Mouse (Mus musculus) right cerebral cortex, adult 18-20 months (tissue): ENCODE data around the gene Mapk10.

Source experiments
- DNase-seq: peaks from one replicate; pipeline ENCODE4 v3.0.0; 2022; ENCODE audit warnings: mixed read lengths

Mapk10 gene

DNA sequence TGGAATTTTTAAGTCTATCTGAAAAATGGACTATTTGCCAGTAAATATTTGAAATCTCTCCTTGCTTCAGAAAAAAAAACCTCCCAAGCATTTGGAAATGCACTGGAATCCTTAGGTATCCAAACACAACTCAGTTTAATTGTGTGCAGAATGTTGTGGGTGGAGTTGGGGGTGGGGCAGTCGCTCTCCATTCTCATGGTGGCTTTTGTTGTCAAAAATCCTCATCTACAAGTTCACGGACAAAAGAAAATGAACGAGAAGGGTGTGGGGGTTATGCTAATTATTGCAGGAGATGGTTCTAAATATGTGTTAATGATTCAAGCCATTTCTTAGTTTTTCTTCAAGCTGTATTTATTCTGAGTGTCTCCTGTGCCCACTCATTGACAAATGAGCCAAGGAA lies 49.6 kb downstream of the Mapk10 start:
- no peak for DNase-seq

- DNase-seq = peak; percentile 56
Observed at GRCm38 (mm10) chr5:103161196-103161540, 50.0 kb downstream of the Mapk10 start.

DNA sequence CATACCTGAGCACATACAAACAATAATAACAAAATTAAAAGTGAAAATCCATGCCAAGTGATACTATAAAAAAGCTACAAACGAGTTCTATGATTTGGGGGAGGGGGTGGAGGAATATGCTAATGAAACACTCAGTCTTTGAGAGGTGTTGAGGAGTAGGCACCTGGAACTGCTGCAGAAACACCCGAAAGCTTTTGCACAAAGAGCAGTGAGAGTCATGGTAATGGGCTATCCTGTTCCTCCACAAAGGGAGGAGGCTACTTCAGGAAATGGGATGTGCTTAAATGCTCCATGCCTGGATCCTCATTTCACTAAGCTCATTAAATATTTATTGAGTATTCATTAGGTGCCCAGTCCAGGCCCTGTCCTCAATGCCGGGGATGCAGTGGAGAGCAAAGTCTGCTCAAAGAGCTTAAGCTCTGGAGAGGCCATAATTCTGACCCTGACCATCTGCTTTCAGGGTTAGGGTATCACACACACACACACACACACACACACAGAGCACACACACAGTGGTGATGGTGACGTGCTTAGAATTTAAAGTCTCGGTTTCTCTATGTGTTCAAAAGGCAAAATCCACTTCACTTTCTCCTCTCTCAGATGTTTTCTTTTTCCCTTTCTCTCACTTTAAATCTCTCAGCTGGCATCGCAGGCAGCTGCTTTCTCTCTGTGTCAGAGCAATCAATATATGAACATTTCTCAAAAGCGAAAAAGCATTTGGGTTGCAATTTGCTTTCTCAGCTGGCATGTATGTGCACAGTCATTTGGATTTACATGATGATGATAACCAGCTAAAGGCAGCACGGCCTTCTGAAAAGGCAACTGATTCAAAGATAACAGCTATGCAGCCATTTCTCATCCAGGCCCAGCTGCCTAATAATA lies 50.6 kb downstream of the Mapk10 start:
- no peak for DNase-seq

- no peak for DNase-seq
Observed at GRCm38 (mm10) chr5:103140935-103141334, 70.2 kb downstream of the Mapk10 start.

DNA sequence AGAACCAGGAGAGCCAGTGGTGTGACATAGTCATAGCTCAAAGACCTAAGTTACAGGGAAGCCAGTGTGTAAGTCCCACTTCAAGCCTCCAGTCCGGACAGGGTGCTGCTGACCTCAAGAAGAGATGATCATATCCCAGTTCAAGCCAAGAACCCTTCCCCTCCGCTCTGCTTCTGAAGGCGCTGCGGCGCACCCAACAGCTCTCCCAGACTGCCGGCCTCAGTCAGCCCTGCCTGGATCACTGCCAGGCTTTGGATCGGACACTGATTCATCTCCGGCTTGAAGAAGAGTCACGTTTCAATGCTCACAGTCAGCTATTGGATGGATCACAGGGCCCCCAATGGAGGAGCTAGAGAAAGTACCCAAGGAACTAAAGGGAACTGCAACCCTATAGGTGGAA lies 76.3 kb downstream of the Mapk10 start:
- DNase-seq = peak; percentile 43

- DNase-seq = no peak
Observed at GRCm38 (mm10) chr5:103133626-103134025, 77.5 kb downstream of the Mapk10 start.

DNA sequence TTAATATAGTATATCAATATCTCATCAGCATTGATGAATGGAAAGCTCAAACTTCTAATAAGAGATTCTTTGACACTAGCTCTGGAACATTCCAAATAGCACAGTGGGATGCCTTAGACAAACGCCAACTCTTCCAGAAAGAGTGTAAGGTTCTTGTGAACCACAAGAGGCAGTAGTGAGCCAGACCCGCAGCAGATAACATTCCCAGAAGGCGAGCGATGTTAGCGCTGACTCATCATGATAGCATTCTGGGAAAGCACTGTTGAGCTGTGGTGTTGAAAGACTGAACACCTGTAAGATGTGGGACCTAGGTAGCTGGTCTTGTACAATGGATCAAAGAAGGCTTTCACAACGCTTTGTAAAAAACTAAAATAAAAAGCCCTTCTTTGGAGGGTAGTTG lies 78.3 kb downstream of the Mapk10 start:
- DNase-seq = no peak

DNA sequence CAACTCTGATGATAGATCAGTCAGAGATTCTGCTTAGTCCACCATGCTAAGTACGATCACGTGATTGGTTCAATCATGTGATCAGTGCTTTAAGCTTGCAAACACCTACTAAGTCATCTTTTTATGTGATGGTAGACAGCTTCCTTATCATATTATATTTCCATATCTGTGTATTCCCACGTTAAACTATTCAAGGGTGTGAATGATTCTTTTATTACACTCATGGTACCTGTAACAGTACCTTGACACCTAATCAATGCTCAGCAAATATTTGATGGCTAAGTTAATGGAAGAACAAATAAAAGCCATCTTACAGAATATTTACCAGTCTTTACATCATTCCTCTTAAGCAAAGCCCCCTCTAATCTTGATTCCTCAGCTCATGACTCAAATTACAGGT lies 91.5 kb downstream of the Mapk10 start:
- no peak for DNase-seq

GRCm38 (mm10) chr5:103115571-103115970 lies 95.6 kb downstream of the Mapk10 start:
- no peak for DNase-seq

DNA sequence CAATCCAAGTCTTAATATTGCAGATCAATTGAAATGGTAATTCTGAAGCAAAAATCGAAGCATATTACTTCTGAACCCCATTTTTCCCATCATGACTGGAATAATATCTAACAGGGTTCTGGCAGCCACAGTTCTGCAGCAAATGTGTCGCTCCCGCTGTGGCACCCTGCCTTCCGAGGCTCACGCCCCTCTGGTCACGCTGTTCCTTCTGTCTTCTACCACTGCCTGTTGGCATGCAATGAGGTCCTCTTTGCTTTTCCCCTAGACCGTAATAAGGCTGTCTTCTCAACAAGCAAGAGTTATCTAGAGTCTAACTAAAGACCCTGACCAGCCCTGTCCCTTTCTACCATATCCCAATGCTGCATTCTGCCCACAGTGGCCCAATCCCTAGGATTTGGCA lies 98.7 kb downstream of the Mapk10 start:
- no peak for DNase-seq

- no peak for DNase-seq
Observed at GRCm38 (mm10) chr5:103109409-103109808, 101.7 kb downstream of the Mapk10 start.

GRCm38 (mm10) chr5:103105441-103106414 lies 105.4 kb downstream of the Mapk10 start:
- peak; percentile 52 for DNase-seq

DNA sequence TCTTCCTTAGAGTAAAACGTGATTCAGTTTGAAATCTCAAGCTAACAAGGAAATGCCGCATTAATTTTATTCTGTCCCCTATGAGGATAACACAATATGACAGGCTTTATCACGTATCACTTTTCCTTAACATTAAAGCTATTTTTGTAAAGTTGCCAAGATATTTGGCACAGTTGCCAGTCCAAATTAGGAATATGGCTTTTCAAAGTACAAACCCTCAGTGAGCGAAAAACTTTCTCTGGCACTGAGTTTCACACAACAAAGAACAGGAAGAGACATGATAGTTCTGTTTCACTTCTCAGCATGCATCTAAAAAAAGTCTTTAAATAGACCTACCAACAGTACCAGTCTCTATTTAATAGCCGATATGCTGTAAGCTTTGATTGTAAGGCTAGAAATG lies 107.1 kb downstream of the Mapk10 start:
- no peak for DNase-seq

DNA sequence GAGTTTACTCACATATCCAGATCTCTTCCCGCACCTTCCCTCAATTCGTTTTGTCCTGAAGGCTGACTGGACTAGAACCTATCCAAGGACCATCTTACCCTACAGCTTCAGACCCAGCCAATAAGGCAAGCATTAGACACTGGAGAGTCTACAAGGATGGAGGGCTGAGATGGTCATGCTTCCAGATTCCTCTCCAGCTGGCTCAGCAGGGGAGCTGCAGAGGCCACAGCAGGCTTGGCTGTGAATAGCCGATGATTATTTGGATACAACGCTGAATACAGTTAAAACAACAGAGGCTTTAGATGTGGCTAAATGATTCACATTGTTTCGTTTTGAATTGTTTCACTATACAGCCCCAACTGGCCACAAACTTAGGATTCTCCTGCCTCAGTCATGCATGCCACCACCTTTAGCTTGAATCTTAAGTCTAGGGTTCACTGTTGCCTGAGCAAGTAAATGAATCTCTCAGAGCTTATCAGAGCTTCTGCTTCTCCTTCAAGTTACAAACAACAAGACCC lies 108.2 kb downstream of the Mapk10 start:
- no peak for DNase-seq

- DNase-seq = no peak
Observed at GRCm38 (mm10) chr5:103102176-103102575, 109.0 kb downstream of the Mapk10 start.

- DNase-seq = peak; percentile 68
Observed at GRCm38 (mm10) chr5:103094166-103094565, 117.0 kb downstream of the Mapk10 start.

DNA sequence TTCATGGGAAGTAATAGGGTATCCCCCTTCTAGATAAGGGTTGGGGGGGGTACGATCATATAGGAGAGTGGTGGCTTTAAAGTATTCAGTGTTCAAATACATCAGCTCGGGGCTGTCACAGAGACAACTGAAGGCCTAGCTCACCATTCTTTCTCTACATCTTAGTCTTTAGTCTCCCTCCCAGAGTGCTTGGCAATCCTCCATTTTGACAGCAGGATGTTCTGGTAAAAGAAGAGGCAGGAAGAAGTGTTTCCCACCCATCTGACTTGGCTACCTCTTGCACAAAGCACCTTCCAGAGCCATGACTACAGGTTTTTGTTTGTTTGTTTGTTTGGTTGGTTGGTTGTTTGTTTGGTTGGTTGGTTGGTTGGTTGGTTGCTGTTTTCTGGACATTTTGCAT lies 125.3 kb downstream of the Mapk10 start:
- no peak for DNase-seq

DNA sequence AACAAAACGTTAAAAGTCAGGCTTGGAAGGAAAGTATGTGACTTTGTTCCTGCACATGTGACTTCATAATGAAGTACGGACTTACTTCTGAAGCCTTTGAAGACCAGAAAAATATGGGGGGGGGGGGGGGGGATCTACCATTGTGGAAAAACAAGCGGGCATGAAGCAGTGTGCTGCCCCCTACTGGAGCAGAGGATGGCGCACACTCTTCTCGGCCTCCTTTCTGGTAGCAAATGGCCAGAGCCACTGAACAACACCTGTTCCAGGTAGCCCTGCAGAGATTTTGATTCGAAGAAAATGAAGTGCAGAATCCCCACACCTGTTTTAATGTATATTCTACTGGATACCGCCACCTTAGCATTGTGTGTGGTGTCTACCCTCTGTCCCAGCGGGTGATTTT lies 135.7 kb downstream of the Mapk10 start:
- DNase-seq = no peak

GRCm38 (mm10) chr5:103072200-103072825 lies 138.8 kb downstream of the Mapk10 start:
- no peak for DNase-seq

DNA sequence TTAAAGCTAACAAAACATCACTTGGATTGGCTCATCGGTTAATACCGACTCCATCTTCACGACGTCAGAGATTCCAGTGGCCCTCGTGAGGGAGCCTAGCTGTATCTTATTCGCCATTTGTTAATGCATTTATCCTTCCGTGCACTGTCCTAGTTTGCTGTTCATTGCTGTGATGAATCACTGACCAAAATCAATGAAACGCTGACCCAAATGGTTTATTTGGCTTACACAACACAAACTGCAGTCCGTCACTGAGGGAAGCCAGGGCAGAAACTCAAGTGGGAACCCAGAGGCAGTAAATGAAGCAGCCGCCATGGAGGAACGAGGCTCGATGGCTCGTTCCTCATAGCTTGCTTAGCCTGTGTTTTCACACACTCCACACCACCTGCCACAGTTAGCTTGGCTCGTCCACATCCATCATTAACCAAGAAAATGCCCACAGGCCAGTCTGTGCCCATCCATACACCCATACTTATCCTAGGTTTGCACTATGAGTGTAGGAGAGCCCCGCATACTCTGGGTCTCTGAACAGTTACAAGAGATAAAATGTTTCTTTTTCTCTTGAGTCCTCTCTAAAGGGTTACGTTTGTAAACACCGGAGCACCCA lies 140.0 kb downstream of the Mapk10 start:
- no peak for DNase-seq

- DNase-seq = no peak
Observed at GRCm38 (mm10) chr5:103050319-103050916, 160.7 kb downstream of the Mapk10 start.

- DNase-seq = no peak
Observed at GRCm38 (mm10) chr5:103048011-103048410, 163.1 kb downstream of the Mapk10 start.
